ENCODE assay signal across 8 mouse cellular contexts in the genomic region with DNA sequence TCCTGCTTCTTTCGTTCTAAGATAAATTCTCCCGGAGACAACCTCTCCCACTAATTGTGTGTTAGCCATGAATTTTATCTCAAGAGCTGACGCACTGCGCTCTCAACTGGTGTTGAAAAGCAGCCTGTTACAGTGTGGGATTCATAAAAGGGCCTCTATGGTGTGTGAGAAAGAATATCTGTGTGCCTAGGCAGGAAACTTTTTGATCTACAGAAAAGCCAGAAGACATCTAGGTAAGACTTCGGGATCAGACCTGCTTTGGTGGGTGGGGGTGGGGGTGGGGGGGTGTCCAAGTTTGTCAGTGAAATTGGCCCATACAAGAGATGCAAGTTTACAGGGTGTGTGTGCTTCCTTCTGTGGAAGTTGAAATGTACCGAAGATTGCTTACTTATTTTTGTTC.
DNase-seq lines count a peak whose midpoint lies in the region; ATAC-seq lines count a peak whose summit lies in the region.

No protein-coding gene starts in this region.

- DNase-seq in left cerebral cortex, postnatal 36 days (ENCODE audit: low spot score in 2 of 2) = peak; percentile 15 to 21
- no peak for DNase-seq in left cerebral cortex, postnatal 10 days (ENCODE audit: extremely low spot score in 1 of 2, low spot score in 2 of 2)
- DNase-seq in hindbrain, embryonic 10.5 days (ENCODE audit: low spot score) = no peak
- DNase-seq in liver, embryonic 13.5 days = no peak
- DNase-seq in c-Kit-positive CD71-positive TER-119-positive erythroid progenitor cells, embryonic 14.5 days (ENCODE audit: low spot score) = no peak
- DNase-seq in ovary, postnatal 10 days (ENCODE audit: low spot score) = no peak

- no peaks in the 10 kb centered on the region for H3K9me3 ChIP-seq in embryonic facial prominence, embryonic 15.5 days (replicated peaks)
- no peaks in the 10 kb centered on the region for H3K9me3 ChIP-seq in hindbrain, embryonic 10.5 days
- no peaks in the 10 kb centered on the region for H3K9me3 ChIP-seq in liver, embryonic 13.5 days (replicated peaks)
- no peaks in the 10 kb centered on the region for H3K9me3 ChIP-seq in stomach, embryonic 15.5 days

- 0 out of 2 replicates have a peak overlapping the region, but pooled peaks have one; percentile 22 for H3K9ac ChIP-seq in embryonic facial prominence, embryonic 15.5 days
- H3K9ac ChIP-seq in liver, embryonic 13.5 days = no peak overlapping the region
- H3K9ac ChIP-seq in stomach, embryonic 15.5 days = peak overlapping the region; percentile 22; the same call in 1 of the 2 replicates

- H3K4me3 ChIP-seq in embryonic facial prominence, embryonic 15.5 days (replicated peaks) = peak overlapping the region; percentile 37
- H3K4me3 ChIP-seq in hindbrain, embryonic 10.5 days = 0 out of 2 replicates have a peak overlapping the region, but pooled peaks have one; percentile 16
- no peak overlapping the region for H3K4me3 ChIP-seq in liver, embryonic 13.5 days (replicated peaks)
- H3K4me3 ChIP-seq in stomach, embryonic 15.5 days (replicated peaks) = peak overlapping the region; percentile 40

- no peaks in the 10 kb centered on the region; the same call in 1 of the 2 replicates for H3K4me1 ChIP-seq in embryonic facial prominence, embryonic 15.5 days
- peaks cover 16% of the 10 kb centered on the region for H3K4me1 ChIP-seq in hindbrain, embryonic 10.5 days (replicated peaks)
- H3K4me1 ChIP-seq in liver, embryonic 13.5 days (replicated peaks) = no peaks in the 10 kb centered on the region
- H3K4me1 ChIP-seq in stomach, embryonic 15.5 days = no peaks in the 10 kb centered on the region

- no peaks in the 10 kb centered on the region for H3K27me3 ChIP-seq in embryonic facial prominence, embryonic 15.5 days
- H3K27me3 ChIP-seq in hindbrain, embryonic 10.5 days (ENCODE audit: insufficient read depth, poor library complexity, severe bottlenecking) = no peaks in the 10 kb centered on the region
- H3K27me3 ChIP-seq in liver, embryonic 13.5 days = no peaks in the 10 kb centered on the region
- no peaks in the 10 kb centered on the region for H3K27me3 ChIP-seq in stomach, embryonic 15.5 days (replicated peaks)

- H3K36me3 ChIP-seq in embryonic facial prominence, embryonic 15.5 days = no peaks in the 10 kb centered on the region
- H3K36me3 ChIP-seq in hindbrain, embryonic 10.5 days = peaks cover 11% of the 10 kb centered on the region; the same call in 1 of the 2 replicates
- H3K36me3 ChIP-seq in liver, embryonic 13.5 days = no peaks in the 10 kb centered on the region
- no peaks in the 10 kb centered on the region for H3K36me3 ChIP-seq in stomach, embryonic 15.5 days

- ATAC-seq in embryonic facial prominence, embryonic 15.5 days (ENCODE audit: insufficient number of reproducible peaks, low FRiP score, low TSS enrichment, low read depth) = peak; percentile 76
- ATAC-seq in liver, embryonic 13.5 days (ENCODE audit: low read depth) = no peak
- ATAC-seq in stomach, embryonic 15.5 days (ENCODE audit: insufficient read depth, low FRiP score, low read depth) = peak; percentile 80; the same call in 1 of the 2 replicates

- H3K27ac ChIP-seq in embryonic facial prominence, embryonic 15.5 days (replicated peaks) = peak overlapping the region; percentile 91
- peak overlapping the region; percentile 72 for H3K27ac ChIP-seq in hindbrain, embryonic 10.5 days
- H3K27ac ChIP-seq in liver, embryonic 13.5 days = peak overlapping the region; percentile 29; the same call in 1 of the 2 replicates
- H3K27ac ChIP-seq in stomach, embryonic 15.5 days = peak overlapping the region; percentile 92

- H3K4me2 ChIP-seq in embryonic facial prominence, embryonic 15.5 days (replicated peaks) = peak overlapping the region; percentile 44
- no peak overlapping the region for H3K4me2 ChIP-seq in liver, embryonic 13.5 days
- H3K4me2 ChIP-seq in stomach, embryonic 15.5 days = peak overlapping the region; percentile 48

- intact Hi-C loops in left cerebral cortex, postnatal 36 days (cut with DNase I) = loop anchor here (2.0 to 5.0 kb wide), 4 partner anchors 80 to 264 kb away; no protein-coding TSS in a partner anchor
- intact Hi-C loops in left cerebral cortex, postnatal 10 days (cut with DNase I) = loop anchor here (2.0 to 5.0 kb wide), 4 partner anchors 80 to 258 kb away; no protein-coding TSS in a partner anchor

- WGBS in embryonic facial prominence, embryonic 15.5 days = 18% methylated on average over 6 of the region's 6 CpGs
- 74% methylated on average over 6 of the region's 6 CpGs for WGBS in hindbrain, embryonic 10.5 days
- 60% methylated on average over 6 of the region's 6 CpGs for WGBS in liver, embryonic 13.5 days (ENCODE audit: insufficient replicate concordance)
- WGBS in stomach, embryonic 15.5 days = 12% methylated on average over 6 of the region's 6 CpGs

Comparison
In these comparisons a context has a peak if more than half of its experiments do, and no peak if none do; other contexts are left out.
1. DNase-seq: peak in left cerebral cortex, postnatal 36 days (2 of 2); none in left cerebral cortex, postnatal 10 days (0 of 2), hindbrain, embryonic 10.5 days (single experiment), liver, embryonic 13.5 days (single experiment), c-Kit-positive CD71-positive TER-119-positive erythroid progenitor cells, embryonic 14.5 days (single experiment) and ovary, postnatal 10 days (single experiment).
2. H3K27ac ChIP-seq: peak in every context shown above with its lines; median percentile 92 in stomach, embryonic 15.5 days; 91 in embryonic facial prominence, embryonic 15.5 days; 72 in hindbrain, embryonic 10.5 days; 29 in liver, embryonic 13.5 days.